Mouse (Mus musculus): ENCODE results near the gene Apobec3.
"Not testable (repeated sequence)": the region's sequence is repeated elsewhere in the genome, so short reads cannot be mapped to it uniquely, and the experiment has no call there.

Gene Apobec3

GRCm38 (mm10) chr15:79895221-79896079 lies 4.0 kb downstream of the Apobec3 start:
- not testable (repeated sequence) for DNase-seq (ENCODE audit: low read depth, low spot score)

- DNase-seq (ENCODE audit: low read depth, low spot score): no peak
Measured at GRCm38 (mm10) chr15:79896080-79896725, 4.7 kb downstream of the Apobec3 start.

- DNase-seq (ENCODE audit: low read depth, low spot score): no peak
Measured at GRCm38 (mm10) chr15:79898988-79899387, 7.5 kb downstream of the Apobec3 start.

- no peak for DNase-seq (ENCODE audit: low read depth, low spot score)
Measured at GRCm38 (mm10) chr15:79899828-79900510, 8.5 kb downstream of the Apobec3 start.

GRCm38 (mm10) chr15:79900751-79901150 lies 9.3 kb downstream of the Apobec3 start:
- DNase-seq (ENCODE audit: low read depth, low spot score): no peak

GRCm38 (mm10) chr15:79901399-79901798 lies 9.9 kb downstream of the Apobec3 start:
- no peak for DNase-seq (ENCODE audit: low read depth, low spot score)

- not testable (repeated sequence) for DNase-seq (ENCODE audit: low read depth, low spot score)
Measured at GRCm38 (mm10) chr15:79903081-79903480, 11.6 kb downstream of the Apobec3 start.

- DNase-seq (ENCODE audit: low read depth, low spot score): no peak
Measured at GRCm38 (mm10) chr15:79903963-79904362, 12.5 kb downstream of the Apobec3 start.

- not testable (repeated sequence) for DNase-seq (ENCODE audit: low read depth, low spot score)
Measured at GRCm38 (mm10) chr15:79904678-79905077, 13.2 kb downstream of the Apobec3 start.

GRCm38 (mm10) chr15:79905211-79905610 lies 13.8 kb downstream of the Apobec3 start:
- DNase-seq (ENCODE audit: low read depth, low spot score): no peak

- DNase-seq (ENCODE audit: low read depth, low spot score): no peak
Measured at GRCm38 (mm10) chr15:79906855-79907254, 15.4 kb downstream of the Apobec3 start.

- DNase-seq (ENCODE audit: low read depth, low spot score): not testable (repeated sequence)
Measured at GRCm38 (mm10) chr15:79909006-79909405, 17.5 kb downstream of the Apobec3 start.

- DNase-seq (ENCODE audit: low read depth, low spot score): not testable (repeated sequence)
Measured at GRCm38 (mm10) chr15:79910812-79911211, 19.4 kb downstream of the Apobec3 start.

- DNase-seq (ENCODE audit: low read depth, low spot score): no peak
Measured at GRCm38 (mm10) chr15:79911339-79911738, 19.9 kb downstream of the Apobec3 start.

- DNase-seq (ENCODE audit: low read depth, low spot score): no peak
Measured at GRCm38 (mm10) chr15:79913761-79914346, 22.4 kb downstream of the Apobec3 start.

- no peak for DNase-seq (ENCODE audit: low read depth, low spot score)
Measured at GRCm38 (mm10) chr15:79914357-79914756, 22.9 kb downstream of the Apobec3 start.

GRCm38 (mm10) chr15:79916150-79916549 lies 24.7 kb downstream of the Apobec3 start:
- DNase-seq (ENCODE audit: low read depth, low spot score): no peak

GRCm38 (mm10) chr15:79917111-79917720 lies 25.8 kb downstream of the Apobec3 start:
- no peak for DNase-seq (ENCODE audit: low read depth, low spot score)

GRCm38 (mm10) chr15:79918485-79918884 lies 27.0 kb downstream of the Apobec3 start:
- DNase-seq (ENCODE audit: low read depth, low spot score): no peak

- no peak for DNase-seq (ENCODE audit: low read depth, low spot score)
Measured at GRCm38 (mm10) chr15:79919787-79920186, 28.3 kb downstream of the Apobec3 start.

- no peak for DNase-seq (ENCODE audit: low read depth, low spot score)
Measured at GRCm38 (mm10) chr15:79926856-79927416, 35.5 kb downstream of the Apobec3 start.

Data from forelimb bud, embryonic 11.5 days (tissue).